Mouse (Mus musculus) MEL (cell line): ENCODE results near the gene Tbc1d9b. TPM values are rescaled to one million over a fixed set of nuclear protein-coding genes. Genes with fewer than 3 reads are reported as not detected.

ENCODE experiments used
- DNase-seq: peaks from one replicate; pipeline ENCODE4 v3.0.0; 2011; ENCODE audit warnings: low read depth, low spot score
- H3K27ac ChIP-seq: 2 replicates; pipeline ENCODE4 v1.5.1; 2012; ENCODE audit warnings: low read depth, mild to moderate bottlenecking, control low read depth, low read length, moderate library complexity; ENCODE audit not compliant: control insufficient read depth
- H3K27me3 ChIP-seq, 2 experiments: fragments of 150-350 bp in 1 of 2; sonication (generic) in 1 of 2; 2 replicates each; pipeline ENCODE4 v1.6.1; 2012; ENCODE audit warnings: low read length in 2 of 2, mild to moderate bottlenecking in 2 of 2, improper control_type of control experiment in 1 of 2, moderate library complexity in 1 of 2; ENCODE audit not compliant: insufficient read depth in 2 of 2, control insufficient read depth in 1 of 2
- H3K36me3 ChIP-seq, 2 experiments: 2 replicates each; pipeline ENCODE4 v1.6.1; 2012 to 2014; ENCODE audit warnings: low read length in 2 of 2, improper control_type of control experiment in 1 of 2, inconsistent platforms in 1 of 2, mild to moderate bottlenecking in 1 of 2; ENCODE audit not compliant: insufficient read depth in 2 of 2, control insufficient read depth in 1 of 2
- H3K4me1 ChIP-seq, 2 experiments: fragments of 150-350 bp in 1 of 2; sonication (generic) in 1 of 2; 2 replicates each; pipeline ENCODE4 v1.6.1; 2012; ENCODE audit warnings: low read length in 2 of 2, improper control_type of control experiment in 1 of 2, mild to moderate bottlenecking in 1 of 2; ENCODE audit not compliant: insufficient read depth in 2 of 2, control insufficient read depth in 1 of 2
- H3K4me3 ChIP-seq, 2 experiments: fragments of 150-350 bp in 1 of 2; sonication (generic) in 1 of 2; 2 replicates each; pipeline ENCODE4 v1.5.1; 2012; ENCODE audit warnings: low read depth in 2 of 2, low read length in 2 of 2, mild to moderate bottlenecking in 2 of 2, moderate library complexity in 2 of 2, control low read depth in 1 of 2, improper control_type of control experiment in 1 of 2; ENCODE audit not compliant: control insufficient read depth in 1 of 2, insufficient read depth in 1 of 2
- H3K79me2 ChIP-seq: 2 replicates; pipeline ENCODE4 v1.6.1; 2012; ENCODE audit warnings: mild to moderate bottlenecking, low read length, moderate library complexity; ENCODE audit not compliant: control insufficient read depth, poor library complexity, insufficient read depth
- H3K9ac ChIP-seq: 2 replicates; pipeline ENCODE4 v1.6.1; 2012; ENCODE audit warnings: low read depth, mild to moderate bottlenecking, control low read depth, low read length, moderate library complexity; ENCODE audit not compliant: control insufficient read depth, poor library complexity, severe bottlenecking
- H3K9me3 ChIP-seq: fragments of 150-350 bp; sonication (generic); replicated peaks from 2 replicates; pipeline ENCODE4 v1.6.1; 2012; ENCODE audit warnings: mild to moderate bottlenecking, low read length, improper control_type of control experiment, moderate library complexity; ENCODE audit not compliant: insufficient read depth
- BHLHE40 ChIP-seq: IDR thresholded peaks from 2 replicates; pipeline ENCODE4 v1.6.1; 2012; ENCODE audit warnings: low read depth, mild to moderate bottlenecking, inconsistent platforms, low read length, improper control_type of control experiment, borderline replicate concordance
- CHD1 ChIP-seq: IDR thresholded peaks from 2 replicates; pipeline ENCODE4 v1.6.1; 2012; ENCODE audit warnings: low read depth, mild to moderate bottlenecking, inconsistent platforms, low read length, improper control_type of control experiment
- CTCF ChIP-seq, 3 experiments: IDR thresholded peaks in 2 of 3; conservative IDR thresholded peaks in 1 of 3; 2 replicates each; pipeline ENCODE4 v1.5.1; 2011 to 2012; ENCODE audit warnings: low read length in 3 of 3, low read depth in 2 of 3, mild to moderate bottlenecking in 2 of 3, improper control_type of control experiment in 1 of 3, inconsistent platforms in 1 of 3, mixed read lengths in 1 of 3, moderate library complexity in 1 of 3; ENCODE audit not compliant: control insufficient read depth in 1 of 3, insufficient read depth in 1 of 3, poor library complexity in 1 of 3, severe bottlenecking in 1 of 3
- ELF1 ChIP-seq: IDR thresholded peaks from 2 replicates; pipeline ENCODE4 v1.6.1; 2014; ENCODE audit warnings: low read depth, mild to moderate bottlenecking, inconsistent platforms, low read length, improper control_type of control experiment, moderate library complexity
- ETS1 ChIP-seq: IDR thresholded peaks from 2 replicates; pipeline ENCODE4 v1.6.1; 2012; ENCODE audit warnings: low read depth, mild to moderate bottlenecking, inconsistent platforms, low read length, improper control_type of control experiment, moderate library complexity
- GABPA ChIP-seq: IDR thresholded peaks from 2 replicates; pipeline ENCODE4 v1.6.1; 2012; ENCODE audit warnings: low read depth, mild to moderate bottlenecking, inconsistent platforms, low read length, improper control_type of control experiment, moderate library complexity
- GATA1 ChIP-seq: IDR thresholded peaks from 2 replicates; pipeline ENCODE4 v1.6.1; 2011; ENCODE audit warnings: low read depth, low read length, improper control_type of control experiment
- JUND ChIP-seq: IDR thresholded peaks from 2 replicates; pipeline ENCODE4 v1.6.1; 2011; ENCODE audit warnings: low read depth, mild to moderate bottlenecking, improper control_type of control experiment, low read length
- MAFK ChIP-seq: IDR thresholded peaks from 2 replicates; pipeline ENCODE4 v1.6.1; 2011; ENCODE audit warnings: low read depth, mild to moderate bottlenecking, low read length, improper control_type of control experiment, borderline replicate concordance
- MAX ChIP-seq: IDR thresholded peaks from 2 replicates; pipeline ENCODE4 v1.6.1; 2011; ENCODE audit warnings: low read length, improper control_type of control experiment
- MEF2A ChIP-seq: IDR thresholded peaks from 2 replicates; pipeline ENCODE4 v1.6.1; 2014; ENCODE audit warnings: low read depth, mild to moderate bottlenecking, inconsistent platforms, low read length, improper control_type of control experiment; ENCODE audit not compliant: poor library complexity, insufficient replicate concordance, severe bottlenecking; ENCODE audit errors: extremely low read depth
- MXI1 ChIP-seq: IDR thresholded peaks from 2 replicates; pipeline ENCODE4 v1.6.1; 2011; ENCODE audit warnings: mild to moderate bottlenecking, low read depth, low read length, improper control_type of control experiment
- MYC ChIP-seq: IDR thresholded peaks from 2 replicates; pipeline ENCODE4 v1.6.1; 2011; ENCODE audit warnings: low read depth, mild to moderate bottlenecking, low read length, improper control_type of control experiment, moderate library complexity
- NELFE ChIP-seq: IDR thresholded peaks from 2 replicates; pipeline ENCODE4 v1.6.1; 2011; ENCODE audit warnings: low read depth, low read length, improper control_type of control experiment
- POLR2AphosphoS2 ChIP-seq: IDR thresholded peaks from 2 replicates; pipeline ENCODE4 v1.6.1; 2011; ENCODE audit warnings: low read length, improper control_type of control experiment
- POLR2AphosphoS5 ChIP-seq: IDR thresholded peaks from 2 replicates; pipeline ENCODE4 v1.6.1; 2012; ENCODE audit warnings: low read depth, borderline replicate concordance, mild to moderate bottlenecking, inconsistent platforms, low read length, moderate library complexity, mixed read lengths
- RAD21 ChIP-seq: IDR thresholded peaks from 2 replicates; pipeline ENCODE4 v1.6.1; 2011; ENCODE audit warnings: mild to moderate bottlenecking, low read depth, low read length, improper control_type of control experiment
- RCOR1 ChIP-seq: IDR thresholded peaks from 2 replicates; pipeline ENCODE4 v1.6.1; 2012; ENCODE audit warnings: low read depth, mild to moderate bottlenecking, inconsistent platforms, low read length, improper control_type of control experiment
- SMC3 ChIP-seq: IDR thresholded peaks from 2 replicates; pipeline ENCODE4 v1.6.1; 2011; ENCODE audit warnings: low read depth, low read length, improper control_type of control experiment
- TAL1 ChIP-seq: IDR thresholded peaks from 2 replicates; pipeline ENCODE4 v1.6.1; 2012; ENCODE audit warnings: mild to moderate bottlenecking, inconsistent platforms, low read length, moderate library complexity, mixed read lengths
- TBP ChIP-seq: IDR thresholded peaks from 2 replicates; pipeline ENCODE4 v1.8.0; 2011; ENCODE audit warnings: low read depth, low read length, improper control_type of control experiment
- TCF12 ChIP-seq: IDR thresholded peaks from 2 replicates; pipeline ENCODE4 v1.6.1; 2014; ENCODE audit warnings: low read depth, mild to moderate bottlenecking, inconsistent platforms, low read length, improper control_type of control experiment, moderate library complexity
- USF1 ChIP-seq: IDR thresholded peaks from 2 replicates; pipeline ENCODE4 v1.6.1; 2014; ENCODE audit warnings: low read depth, mild to moderate bottlenecking, inconsistent platforms, low read length, improper control_type of control experiment, moderate library complexity
- USF2 ChIP-seq, 2 experiments: IDR thresholded peaks; 2 replicates each; pipeline ENCODE4 v1.6.1; 2011 to 2012; ENCODE audit warnings: improper control_type of control experiment in 2 of 2, low read length in 2 of 2, borderline replicate concordance in 1 of 2, inconsistent platforms in 1 of 2, low read depth in 1 of 2, mild to moderate bottlenecking in 1 of 2; ENCODE audit not compliant: insufficient read depth in 1 of 2
- ZC3H11A ChIP-seq: IDR thresholded peaks from 2 replicates; pipeline ENCODE4 v1.6.1; 2012; ENCODE audit warnings: low read depth, mild to moderate bottlenecking, inconsistent platforms, low read length, improper control_type of control experiment
- ZKSCAN1 ChIP-seq: IDR thresholded peaks from 2 replicates; pipeline ENCODE4 v1.6.1; 2012; ENCODE audit warnings: low read depth, mild to moderate bottlenecking, inconsistent platforms, low read length, improper control_type of control experiment, moderate library complexity
- ZNF384 ChIP-seq: IDR thresholded peaks from 2 replicates; pipeline ENCODE4 v1.6.1; 2012; ENCODE audit warnings: low read depth, mild to moderate bottlenecking, inconsistent platforms, low read length, improper control_type of control experiment
- polyA plus RNA-seq, 2 experiments: library from polyadenylated mRNA; stranded (reverse) in 1 of 2; unstranded in 1 of 2; fragments of >175 nt in 1 of 2; fragments of >200 nt in 1 of 2; gene quantifications; 2 replicates each; pipeline versions ENCODE4 v1.2.1 to v1.2.4; 2012; ENCODE audit warnings: low replicate concordance in 2 of 2, low read depth in 1 of 2; ENCODE audit not compliant: insufficient read length in 2 of 2, insufficient read depth in 1 of 2, missing spikeins in 1 of 2
- total RNA-seq: library from RNA; depleted of rRNA; stranded (reverse); fragments of 300-350 nt; gene quantifications from 2 replicates; pipeline ENCODE4 v1.2.3, GENCODE M21; 2012

Gene Tbc1d9b
- total and polyA plus RNA-seq, 3 experiments = 18.6 to 32.5 TPM; not detected in 1

DNA sequence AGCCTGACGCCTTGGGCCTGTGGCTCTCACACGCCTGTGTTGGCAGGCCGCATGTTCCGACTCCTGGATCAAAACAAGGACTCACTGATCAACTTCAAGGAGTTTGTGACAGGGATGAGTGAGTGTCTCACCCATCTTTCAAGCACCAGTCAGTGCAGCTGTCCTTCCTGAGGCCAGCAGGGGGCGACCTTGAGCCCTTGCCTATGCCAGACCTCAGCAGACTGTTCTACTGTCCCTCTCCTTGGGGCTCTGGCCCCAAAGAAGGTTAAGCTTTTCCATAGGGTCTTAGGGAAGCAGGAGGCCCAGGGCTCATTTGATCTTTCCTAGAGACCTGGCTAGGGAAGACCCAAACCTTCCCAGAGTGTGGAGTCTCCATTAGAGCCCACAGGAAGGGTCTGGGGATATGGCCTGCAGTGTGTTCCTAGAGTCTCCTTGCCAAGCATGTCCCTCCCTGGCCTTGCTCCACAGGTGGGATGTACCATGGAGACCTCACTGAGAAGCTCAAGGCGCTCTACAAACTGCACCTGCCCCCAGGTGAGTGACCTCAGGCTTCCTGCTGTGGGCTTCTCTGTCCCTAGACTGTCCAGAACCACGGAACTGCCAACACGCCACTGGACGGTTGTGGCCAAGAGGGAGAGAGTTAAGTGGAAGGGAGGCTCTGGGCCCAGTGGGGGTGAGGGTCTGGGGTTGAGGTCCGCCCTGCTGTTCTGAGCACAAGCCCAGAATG is 30.5 kb downstream of the Tbc1d9b start:
- peak; percentile 84 for DNase-seq
- Histone ChIP-seq H3K27me3 (no peaks in the 10 kb centered on the region), H3K36me3 (peaks cover 0 to 2% of the 10 kb centered on the region in 2 experiments; a peak in 2 of 4 replicates), H3K9ac (no peak overlapping the region), H3K9me3 (no peaks in the 10 kb centered on the region), H3K4me3 (no peak overlapping the region), H3K27ac (no peak overlapping the region), H3K79me2 (no peaks in the 10 kb centered on the region), H3K4me1 (no peaks in the 10 kb centered on the region)
- TF ChIP-seq TCF12 = no peak
- no peak for TF ChIP-seq TAL1
- TF ChIP-seq CTCF (IDR thresholded peaks at IDR 0.05 in 2 of 3, conservative IDR thresholded peaks at IDR 0.05 in 1 of 3; ENCODE audit: control insufficient read depth in 1 of 3, insufficient read depth in 1 of 3, low read depth in 2 of 3, low read length in 3 of 3, poor library complexity in 1 of 3, severe bottlenecking in 1 of 3) = peak; percentile 95 to 99 (median 98)
- TF ChIP-seq ZNF384 = no peak
- TF ChIP-seq USF2 (IDR thresholded peaks at IDR 0.05; ENCODE audit: borderline replicate concordance in 1 of 2, insufficient read depth in 1 of 2, low read depth in 1 of 2, low read length in 2 of 2) = no peak
- no peak for TF ChIP-seq ETS1
- no peak for TF ChIP-seq MAX
- peak; percentile 94 for TF ChIP-seq SMC3
- 0 out of 2 replicates have a peak, but pooled peaks have one; percentile 12 for TF ChIP-seq ELF1
- TF ChIP-seq ZC3H11A = peak; percentile 76
- 0 out of 2 replicates have a peak, but pooled peaks have one; percentile 20 for TF ChIP-seq BHLHE40
- TF ChIP-seq RAD21 = peak; percentile 76
- TF ChIP-seq GATA1 = no peak

DNA sequence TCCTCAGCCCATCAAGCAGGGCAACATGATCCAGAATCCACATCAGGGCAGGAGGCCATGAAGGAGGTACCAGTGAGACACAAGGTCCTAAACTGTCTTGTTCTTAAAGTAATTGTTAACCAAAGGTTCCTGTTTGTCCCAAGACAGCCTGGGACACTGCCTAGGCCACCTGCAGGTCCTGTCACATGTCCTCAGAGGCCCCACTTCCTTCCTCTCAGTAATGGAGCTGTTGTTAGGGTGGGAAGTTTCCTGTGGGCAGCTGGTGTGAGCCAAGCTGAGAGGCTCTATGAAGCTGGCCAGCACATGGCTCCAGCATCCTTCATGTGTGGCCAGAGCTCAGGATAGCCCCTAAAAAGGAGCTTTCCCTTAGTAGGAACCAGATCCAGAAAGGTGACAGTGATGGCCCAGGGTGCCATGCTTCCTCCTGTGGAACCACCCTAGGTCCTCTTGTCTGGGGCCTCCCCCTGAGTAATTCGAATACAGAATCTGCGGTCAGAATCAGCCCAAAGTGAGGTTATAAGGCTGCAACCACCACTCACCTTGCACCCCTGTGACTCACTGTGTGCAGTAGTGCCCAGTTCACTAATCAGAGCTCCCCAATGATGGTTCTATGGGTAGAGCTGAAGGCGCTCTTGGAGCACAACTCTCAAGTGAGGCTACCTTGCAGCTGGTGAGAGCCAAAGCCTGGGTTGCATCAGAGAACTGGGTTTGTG is 31.3 kb downstream of the Tbc1d9b start:
- Histone ChIP-seq H3K4me3 (no peak overlapping the region), H3K79me2 (no peaks in the 10 kb centered on the region), H3K27ac (no peak overlapping the region), H3K9ac (no peak overlapping the region), H3K9me3 (no peaks in the 10 kb centered on the region), H3K4me1 (no peaks in the 10 kb centered on the region), H3K36me3 (peaks cover 0 to 2% of the 10 kb centered on the region in 2 experiments; a peak in 2 of 4 replicates), H3K27me3 (no peaks in the 10 kb centered on the region)
- DNase-seq = no peak
- TF ChIP-seq GABPA (no peak), ETS1 (no peak), GATA1 (no peak), NELFE (no peak), ZNF384 (no peak), ZKSCAN1 (no peak), RAD21 (no peak), MYC (no peak), USF1 (no peak), TBP (no peak), POLR2AphosphoS2 (no peak), MAX (no peak), CHD1 (no peak), SMC3 (no peak), MXI1 (no peak), MEF2A (no peak), JUND (no peak), RCOR1 (no peak), POLR2AphosphoS5 (no peak), MAFK (no peak)
